Mouse (Mus musculus) ES-E14 (cell line): Measurements from ENCODE around the gene Tiam1. TPM values are rescaled to one million over a fixed set of nuclear protein-coding genes. Genes with fewer than 3 reads are reported as not detected.

Experiments
- DNase-seq: peaks from one replicate; pipeline ENCODE4 v3.0.0-alpha.2; 2013; ENCODE audit warnings: low read depth, low spot score
- H3K27ac ChIP-seq: 2 replicates; pipeline ENCODE4 v1.5.1; 2012; ENCODE audit warnings: low read depth, mild to moderate bottlenecking, low read length, moderate library complexity, mixed read lengths; ENCODE audit not compliant: poor library complexity, insufficient read depth, severe bottlenecking
- H3K36me3 ChIP-seq: 2 replicates; pipeline ENCODE4 v1.6.1; 2012; ENCODE audit warnings: mild to moderate bottlenecking, low read length, moderate library complexity, mixed read lengths; ENCODE audit not compliant: control insufficient read depth, poor library complexity, insufficient read depth, severe bottlenecking
- H3K4me1 ChIP-seq, 2 experiments: fragments of 150-350 bp in 1 of 2; sonication (generic) in 1 of 2; 2 replicates each; pipeline ENCODE4 v1.6.1; 2012; ENCODE audit warnings: low read length in 2 of 2, mild to moderate bottlenecking in 1 of 2, mixed read lengths in 1 of 2; ENCODE audit not compliant: control insufficient read depth in 2 of 2, insufficient read depth in 2 of 2, poor library complexity in 1 of 2
- H3K4me3 ChIP-seq, 2 experiments: fragments of 150-350 bp in 1 of 2; sonication (generic) in 1 of 2; 2 replicates each; pipeline ENCODE4 v1.5.1; 2012; ENCODE audit warnings: low read length in 2 of 2, low read depth in 1 of 2, mild to moderate bottlenecking in 1 of 2, mixed read lengths in 1 of 2; ENCODE audit not compliant: insufficient read depth in 1 of 2, poor library complexity in 1 of 2, severe bottlenecking in 1 of 2
- H3K9ac ChIP-seq: 2 replicates; pipeline ENCODE4 v1.6.1; 2012; ENCODE audit warnings: low read depth, mild to moderate bottlenecking, low read length, mixed read lengths; ENCODE audit not compliant: poor library complexity, insufficient read depth, severe bottlenecking
- H3K9me3 ChIP-seq: fragments of 150-350 bp; sonication (generic); 2 replicates; pipeline ENCODE4 v1.6.1; 2012; ENCODE audit warnings: low read depth, mild to moderate bottlenecking, low read length; ENCODE audit not compliant: control insufficient read depth, insufficient read depth
- CHD2 ChIP-seq: IDR thresholded peaks from 2 replicates; pipeline ENCODE4 v1.6.1; 2014; ENCODE audit warnings: mild to moderate bottlenecking, low read depth, low read length, inconsistent platforms
- HCFC1 ChIP-seq: IDR thresholded peaks from 2 replicates; pipeline ENCODE4 v1.6.1; 2012; ENCODE audit warnings: low read length, inconsistent platforms, borderline replicate concordance; ENCODE audit not compliant: insufficient read depth
- MAFK ChIP-seq: IDR thresholded peaks from 2 replicates; pipeline ENCODE4 v1.6.1; 2014; ENCODE audit warnings: mild to moderate bottlenecking, low read depth, low read length, inconsistent platforms; ENCODE audit not compliant: insufficient read depth
- ZC3H11A ChIP-seq: IDR thresholded peaks from 2 replicates; pipeline ENCODE4 v1.6.1; 2012; ENCODE audit warnings: low read depth, mild to moderate bottlenecking, inconsistent platforms, low read length, borderline replicate concordance
- ZNF384 ChIP-seq: IDR thresholded peaks from 2 replicates; pipeline ENCODE4 v1.6.1; 2012; ENCODE audit warnings: low read depth, low read length, inconsistent platforms
- in situ Hi-C, 2 experiments: fragments of 600-800 bp; cut with MboI; formaldehyde crosslinking; loops; one replicate each; pipeline ENCODE4 v1.15.1; 2025; ENCODE audit warnings: low sequenced_read_pairs in 2 of 2, inconsistent platforms in 1 of 2; ENCODE audit not compliant: unreplicated experiment in 2 of 2
- total RNA-seq: library from RNA; depleted of rRNA; stranded (reverse); fragments of 300-350 nt; gene quantifications from 2 replicates; pipeline ENCODE4 v1.2.3, GENCODE M21; 2012

Gene Tiam1
- total RNA-seq, 1 experiment = 15.7 TPM

DNA sequence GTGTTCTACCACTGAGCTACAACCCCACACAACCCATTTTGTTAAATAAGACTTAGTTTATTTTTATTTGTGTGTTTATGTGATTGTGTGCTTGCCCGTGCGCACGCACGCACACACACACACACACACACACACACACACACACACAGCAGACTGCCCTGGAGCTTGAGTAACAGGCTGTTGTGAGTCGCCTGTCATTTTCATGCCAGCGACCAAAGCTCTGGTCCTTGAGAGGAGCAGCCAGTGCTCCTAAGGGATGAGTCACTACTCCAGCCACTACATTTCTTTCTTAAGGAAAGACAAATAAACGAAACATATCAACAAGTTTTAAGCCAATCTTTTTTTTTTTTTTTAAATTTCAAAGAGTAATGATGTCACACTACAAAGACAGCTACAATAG lies 236.7 kb downstream of the Tiam1 start:
- peaks cover 3 to 7% of the 10 kb centered on the region in 2 experiments; a peak in 3 of 4 replicates for H3K4me1 ChIP-seq
- H3K4me3 ChIP-seq = no peak overlapping the region
- no peak for TF ChIP-seq CHD2
- TF ChIP-seq ZC3H11A = no peak
- no peak for TF ChIP-seq MAFK
- no peak for TF ChIP-seq ZNF384
- no peak for TF ChIP-seq HCFC1
- no peak overlapping the region for H3K27ac ChIP-seq
- H3K9me3 ChIP-seq = no peaks in the 10 kb centered on the region
- H3K36me3 ChIP-seq = no peaks in the 10 kb centered on the region
- in situ Hi-C loops = no loop called here
- no peak overlapping the region for H3K9ac ChIP-seq
- no peak for DNase-seq

- Histone ChIP-seq H3K27ac (no peak overlapping the region), H3K9me3 (no peaks in the 10 kb centered on the region), H3K9ac (no peak overlapping the region), H3K4me1 (peaks cover 3 to 7% of the 10 kb centered on the region in 2 experiments; a peak in 3 of 4 replicates), H3K36me3 (no peaks in the 10 kb centered on the region), H3K4me3 (no peak overlapping the region)
- no peak for DNase-seq
- TF ChIP-seq HCFC1 (no peak), CHD2 (no peak), MAFK (no peak), ZC3H11A (no peak), ZNF384 (no peak)
- in situ Hi-C loops = no loop called here
Observed at GRCm38 (mm10) chr16:89905730-89906305, 237.8 kb downstream of the Tiam1 start.

DNA sequence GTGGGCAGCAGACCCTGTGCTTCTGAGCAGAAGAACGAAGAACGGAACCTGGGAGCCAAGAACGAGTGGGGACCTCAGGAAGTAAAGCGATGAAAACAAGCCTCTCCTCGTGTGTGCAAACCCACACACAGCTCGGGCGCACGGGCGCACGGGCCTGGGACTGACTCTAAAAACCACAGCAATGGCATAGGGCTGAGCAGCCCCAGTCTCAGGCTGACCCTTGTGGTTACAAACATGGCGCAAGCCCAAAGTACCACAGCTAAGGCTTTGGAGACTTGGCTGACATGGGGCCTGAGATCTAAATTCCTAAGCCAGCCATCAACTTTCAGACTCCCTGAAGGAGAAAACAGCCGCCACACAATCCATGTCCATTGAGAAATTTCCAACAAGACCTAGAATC lies 239.4 kb downstream of the Tiam1 start:
- Histone ChIP-seq H3K4me3 (peak overlapping the region in 1 of 2 experiments; percentile 52; a peak in 1 of 4 replicates), H3K9me3 (no peaks in the 10 kb centered on the region), H3K4me1 (peaks cover 3 to 7% of the 10 kb centered on the region in 2 experiments; a peak in 3 of 4 replicates), H3K9ac (0 out of 2 replicates have a peak overlapping the region, but pooled peaks have one; percentile 15), H3K27ac (no peak overlapping the region), H3K36me3 (no peaks in the 10 kb centered on the region)
- TF ChIP-seq HCFC1 (no peak), MAFK (no peak), ZNF384 (no peak), CHD2 (no peak), ZC3H11A (no peak)
- in situ Hi-C loops = no loop called here
- DNase-seq = no peak

GRCm38 (mm10) chr16:89902578-89903304 lies 240.8 kb downstream of the Tiam1 start:
- in situ Hi-C loops = no loop called here
- Histone ChIP-seq H3K36me3 (no peaks in the 10 kb centered on the region), H3K9ac (no peak overlapping the region), H3K27ac (no peak overlapping the region), H3K4me3 (no peak overlapping the region), H3K4me1 (peaks cover 3 to 7% of the 10 kb centered on the region in 2 experiments; a peak in 3 of 4 replicates), H3K9me3 (no peaks in the 10 kb centered on the region)
- TF ChIP-seq CHD2 (no peak), ZC3H11A (no peak), ZNF384 (no peak), MAFK (no peak), HCFC1 (no peak)
- no peak for DNase-seq
